Mouse (Mus musculus) embryonic facial prominence, embryonic 12.5 days (tissue): ENCODE data around the gene Ssx2ip. TPM values are rescaled to one million over a fixed set of nuclear protein-coding genes. Genes with fewer than 3 reads are reported as not detected.

Experiments used
- ATAC-seq: fragments of 200-750 bp; cut with Nextera tagmentation; 2 replicates; pipeline ENCODE4 v1.8.0; 2017; ENCODE audit not compliant: insufficient number of reproducible peaks, insufficient read depth, low FRiP score, low TSS enrichment
- H3K27ac ChIP-seq: fragments of 300-500 bp; sonication (generic); 2 replicates; pipeline ENCODE4 v1.5.1; 2016; ENCODE audit warnings: mild to moderate bottlenecking
- H3K27me3 ChIP-seq: fragments of 300-500 bp; sonication (generic); 2 replicates; pipeline ENCODE4 v1.6.1; 2016; ENCODE audit warnings: mild to moderate bottlenecking, moderate library complexity
- H3K36me3 ChIP-seq: fragments of 300-500 bp; sonication (generic); 2 replicates; pipeline ENCODE4 v1.6.1; 2016; ENCODE audit warnings: mild to moderate bottlenecking
- H3K4me1 ChIP-seq: fragments of 300-500 bp; sonication (generic); 2 replicates; pipeline ENCODE4 v1.6.1; 2016
- H3K4me2 ChIP-seq: fragments of 300-500 bp; sonication (generic); replicated peaks from 2 replicates; pipeline ENCODE4 v1.6.1; 2016; ENCODE audit warnings: mild to moderate bottlenecking, moderate library complexity
- H3K4me3 ChIP-seq: fragments of 300-500 bp; sonication (generic); 2 replicates; pipeline ENCODE4 v1.5.1; 2016; ENCODE audit warnings: mild to moderate bottlenecking
- H3K9ac ChIP-seq: fragments of 300-500 bp; sonication (generic); 2 replicates; pipeline ENCODE4 v1.6.1; 2016; ENCODE audit warnings: mild to moderate bottlenecking, moderate library complexity
- H3K9me3 ChIP-seq: fragments of 300-500 bp; sonication (generic); 2 replicates; pipeline ENCODE4 v1.6.1; 2016; ENCODE audit warnings: mild to moderate bottlenecking, moderate library complexity
- WGBS: fragments of 180-500 bp; shearing (Covaris S2); methylation state at CpG from one replicate; pipeline ENCODE4 v1.1.7; 2016; 5-methylcytosine and 5-hydroxymethylcytosine counted together
- polyA plus RNA-seq: library from polyadenylated mRNA; unstranded; fragments of >200 nt; fragmentation: Nextera tagmentation; extraction: Ambion mirVana; gene quantifications from 2 replicates; pipeline ENCODE4 v1.2.1, GENCODE M21; 2016

The Ssx2ip gene
- polyA plus RNA-seq, 1 experiment from 2014 or later = 29.8 TPM

DNA sequence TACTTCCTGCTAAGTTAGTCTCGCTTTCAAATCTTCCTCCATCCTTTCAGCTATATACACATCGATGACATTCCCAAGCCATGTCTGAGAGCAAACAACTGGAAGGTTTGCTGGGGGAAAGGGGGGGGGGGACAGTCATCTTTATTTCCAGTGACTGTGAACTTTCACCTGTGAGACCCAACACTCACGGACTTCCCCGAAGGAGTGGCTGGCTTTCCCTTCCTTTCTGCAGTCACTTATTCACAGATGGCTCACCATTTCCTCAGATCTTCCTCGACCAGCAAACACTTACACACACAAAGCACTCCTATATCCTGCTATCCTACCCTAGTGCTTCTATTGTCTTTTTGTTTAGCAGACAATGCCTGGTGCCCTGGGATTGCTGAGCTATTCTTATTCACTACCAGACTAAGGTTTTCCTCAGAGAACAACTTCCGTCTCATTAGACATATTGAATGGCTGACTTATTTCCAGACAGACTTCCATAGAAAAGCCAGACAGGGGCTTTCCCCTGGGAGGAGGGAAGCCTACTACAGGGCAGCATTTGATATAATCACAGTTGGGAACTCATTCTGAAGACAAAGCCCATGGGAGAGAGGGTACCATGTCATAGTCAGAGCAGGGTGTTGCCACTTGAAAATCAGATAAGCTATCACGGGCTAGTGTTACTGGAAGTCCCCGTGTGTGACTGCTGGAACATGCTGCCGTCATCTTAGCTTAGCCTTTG is 24.5 kb upstream of the Ssx2ip start:
- ATAC-seq = peak; percentile 52; the same call in 1 of the 2 replicates
- no peak overlapping the region for H3K4me2 ChIP-seq
- WGBS = 63% methylated on average over 9 of the region's 9 CpGs
- H3K4me3 ChIP-seq = no peak overlapping the region
- no peak overlapping the region for H3K9ac ChIP-seq
- H3K4me1 ChIP-seq = no peaks in the 10 kb centered on the region
- H3K9me3 ChIP-seq = no peaks in the 10 kb centered on the region
- H3K27ac ChIP-seq = no peak overlapping the region
- no peaks in the 10 kb centered on the region for H3K27me3 ChIP-seq
- no peaks in the 10 kb centered on the region for H3K36me3 ChIP-seq

DNA sequence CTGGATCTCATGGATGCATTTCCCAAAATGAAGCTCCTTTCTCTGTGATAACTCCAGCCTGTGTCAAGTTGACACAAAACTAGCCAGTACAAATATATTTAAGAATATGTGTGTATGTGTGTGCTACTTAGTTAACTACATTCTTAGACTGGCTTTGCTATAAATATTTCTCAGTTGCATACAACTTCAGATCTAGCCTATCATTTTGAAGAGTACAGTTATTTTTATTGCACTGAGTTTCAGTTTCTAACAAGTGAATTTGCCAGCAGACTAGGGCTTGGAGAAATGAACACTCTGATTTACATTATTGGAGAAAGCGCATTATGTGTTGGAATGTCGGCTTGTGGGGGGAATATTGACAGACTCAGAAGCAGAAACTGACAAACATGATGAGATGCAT is 23.6 kb upstream of the Ssx2ip start:
- Histone ChIP-seq H3K36me3 (no peaks in the 10 kb centered on the region), H3K9me3 (no peaks in the 10 kb centered on the region), H3K4me1 (no peaks in the 10 kb centered on the region), H3K4me3 (no peak overlapping the region), H3K9ac (no peak overlapping the region), H3K27me3 (no peaks in the 10 kb centered on the region), H3K4me2 (no peak overlapping the region), H3K27ac (no peak overlapping the region)
- 91% methylated on average over 2 of the region's 2 CpGs for WGBS
- ATAC-seq = no peak

DNA sequence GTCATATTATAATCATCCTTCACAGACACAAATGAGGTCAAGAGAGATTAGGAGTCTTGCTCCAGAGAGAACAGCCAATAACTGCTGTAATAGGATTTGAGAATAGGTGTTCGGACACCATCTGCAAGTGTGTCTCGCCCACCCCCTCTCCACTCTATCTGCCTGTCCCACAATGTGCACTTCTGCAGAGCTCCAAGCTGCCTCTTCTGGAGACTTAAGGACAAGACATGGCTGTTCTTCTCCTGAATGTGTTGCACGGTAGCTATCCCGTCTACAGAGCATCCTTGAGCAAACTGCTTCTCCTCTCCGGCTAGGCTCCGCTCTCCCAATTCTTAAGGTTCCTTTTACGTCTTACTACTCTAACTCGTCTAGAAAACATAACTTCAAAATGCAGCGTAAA is 23.0 kb upstream of the Ssx2ip start:
- 88% methylated on average over 9 of the region's 9 CpGs for WGBS

DNA sequence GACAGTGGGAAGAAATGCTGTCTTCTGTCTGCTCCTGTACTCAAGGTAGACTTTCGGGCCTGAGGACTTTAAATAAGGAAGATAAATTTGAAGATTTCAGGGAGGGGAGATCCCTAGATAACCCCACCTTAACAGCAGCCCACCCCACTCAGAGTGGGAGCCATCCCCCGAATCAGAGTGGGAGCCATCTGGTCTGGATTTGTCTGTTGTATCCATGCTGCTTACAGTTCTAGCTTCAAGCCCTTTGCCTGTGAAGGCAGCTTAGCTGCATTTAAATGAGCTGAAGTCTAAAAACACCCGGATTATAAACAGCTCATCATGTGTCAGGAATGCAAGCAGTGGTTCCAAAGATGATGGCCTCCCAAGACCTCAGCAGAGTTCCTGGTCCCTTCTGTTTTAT is 17.6 kb upstream of the Ssx2ip start:
- Histone ChIP-seq H3K27me3 (no peaks in the 10 kb centered on the region), H3K4me2 (no peak overlapping the region), H3K9me3 (no peaks in the 10 kb centered on the region), H3K36me3 (no peaks in the 10 kb centered on the region), H3K4me3 (no peak overlapping the region), H3K27ac (no peak overlapping the region), H3K4me1 (no peaks in the 10 kb centered on the region), H3K9ac (no peak overlapping the region)
- no peak for ATAC-seq
- WGBS = 61% methylated on average over 3 of the region's 3 CpGs

More for the DNA sequence above, 23.0 kb upstream of the Ssx2ip start:
- H3K27ac ChIP-seq = no peak overlapping the region
- H3K4me3 ChIP-seq = no peak overlapping the region
- H3K4me2 ChIP-seq = no peak overlapping the region
- ATAC-seq = no peak
- H3K9ac ChIP-seq = no peak overlapping the region
- no peaks in the 10 kb centered on the region for H3K36me3 ChIP-seq
- no peaks in the 10 kb centered on the region for H3K4me1 ChIP-seq
- H3K27me3 ChIP-seq = no peaks in the 10 kb centered on the region
- no peaks in the 10 kb centered on the region for H3K9me3 ChIP-seq

DNA sequence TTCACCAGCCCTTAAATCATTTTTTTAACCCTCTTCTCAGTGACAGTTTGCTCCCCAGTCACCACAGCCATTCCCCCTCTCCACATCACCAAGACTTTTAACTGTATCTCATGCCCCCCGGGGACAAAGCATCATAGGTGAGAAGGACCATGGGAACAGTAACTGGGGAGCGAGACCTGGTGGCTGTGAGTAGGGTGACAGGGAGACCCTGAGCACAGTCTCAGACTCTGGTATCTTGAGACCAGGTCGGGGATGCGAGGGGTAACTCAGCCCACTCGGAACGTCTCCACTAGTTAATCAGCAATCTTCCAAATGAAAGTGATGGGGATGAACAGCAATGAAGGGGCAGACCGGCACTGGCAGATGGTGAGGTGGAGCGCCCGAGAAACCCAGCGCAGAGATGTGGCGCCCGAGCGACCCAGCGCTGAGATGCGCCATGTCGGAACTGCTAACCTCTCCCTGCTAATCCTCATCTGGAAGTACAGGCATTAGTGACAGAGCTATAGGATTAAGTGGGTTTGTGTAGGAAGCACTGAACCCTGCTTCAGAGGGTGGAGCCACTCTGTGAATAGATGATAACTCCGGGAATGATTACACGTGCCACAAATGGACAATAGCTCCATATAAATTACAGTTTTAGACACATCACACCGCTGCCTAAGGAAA is 11.7 kb upstream of the Ssx2ip start:
- H3K4me1 ChIP-seq = peaks cover 6% of the 10 kb centered on the region; the same call in 1 of the 2 replicates
- H3K36me3 ChIP-seq = no peaks in the 10 kb centered on the region
- ATAC-seq = no peak
- H3K9me3 ChIP-seq = no peaks in the 10 kb centered on the region
- no peak overlapping the region for H3K9ac ChIP-seq
- 81% methylated on average over 19 of the region's 19 CpGs for WGBS
- H3K4me2 ChIP-seq = peak overlapping the region; percentile 21
- no peak overlapping the region; the same call in 1 of the 2 replicates for H3K4me3 ChIP-seq
- H3K27ac ChIP-seq = no peak overlapping the region
- no peaks in the 10 kb centered on the region for H3K27me3 ChIP-seq

DNA sequence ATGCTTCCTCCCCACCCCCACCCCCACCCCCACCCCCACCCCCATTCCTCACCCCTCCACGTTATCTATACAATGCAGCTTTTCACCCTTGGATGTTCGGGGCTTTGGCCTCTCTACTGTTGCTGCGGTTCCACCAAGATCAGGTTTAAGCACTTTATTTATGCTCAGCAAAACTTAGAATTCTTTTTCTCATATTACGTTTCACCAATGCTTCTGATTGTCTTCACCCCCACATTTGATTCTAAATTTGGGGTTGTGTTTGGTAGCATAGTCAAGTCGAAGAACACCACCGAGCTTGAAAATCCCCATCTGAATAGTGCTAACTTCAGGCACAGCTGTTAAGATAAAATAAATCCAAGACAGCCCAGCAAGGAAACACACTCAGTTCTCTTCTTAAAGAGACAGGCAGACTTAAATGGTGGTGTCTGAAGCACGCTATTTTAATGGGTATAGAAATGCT is 10.8 kb upstream of the Ssx2ip start:
- peak overlapping the region; percentile 26; the same call in 1 of the 2 replicates for H3K4me2 ChIP-seq

DNA sequence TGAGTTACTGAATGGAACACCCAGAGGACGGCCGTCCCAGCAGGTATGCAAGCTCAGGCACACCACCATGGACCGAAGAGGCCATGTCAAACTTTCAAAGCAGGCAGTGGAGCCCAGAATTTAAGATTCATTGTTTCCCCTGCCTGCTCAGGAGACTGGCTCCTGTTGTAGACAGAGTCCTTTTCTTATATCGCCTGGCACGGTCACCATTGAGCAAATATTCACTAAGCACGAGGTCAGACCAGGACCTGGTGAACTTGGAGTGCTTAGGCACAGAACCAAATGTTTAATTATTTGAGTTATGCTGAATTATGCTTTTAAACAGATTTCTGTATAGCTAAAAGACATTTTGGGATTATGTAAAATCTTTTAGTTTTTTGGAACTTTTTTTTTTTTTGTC is 8.2 kb upstream of the Ssx2ip start:
- H3K9me3 ChIP-seq = no peaks in the 10 kb centered on the region
- 76% methylated on average over 6 of the region's 6 CpGs for WGBS
- H3K9ac ChIP-seq = no peak overlapping the region
- no peak overlapping the region for H3K4me2 ChIP-seq
- H3K36me3 ChIP-seq = no peaks in the 10 kb centered on the region
- H3K4me3 ChIP-seq = no peak overlapping the region
- H3K27me3 ChIP-seq = no peaks in the 10 kb centered on the region
- H3K27ac ChIP-seq = no peak overlapping the region
- no peak for ATAC-seq
- peaks cover 6% of the 10 kb centered on the region; the same call in 1 of the 2 replicates for H3K4me1 ChIP-seq

More for the DNA sequence above, 10.8 kb upstream of the Ssx2ip start:
- H3K9me3 ChIP-seq = no peaks in the 10 kb centered on the region
- peaks cover 6% of the 10 kb centered on the region; the same call in 1 of the 2 replicates for H3K4me1 ChIP-seq
- no peak overlapping the region for H3K27ac ChIP-seq
- H3K36me3 ChIP-seq = no peaks in the 10 kb centered on the region
- 17% methylated on average over 7 of the region's 7 CpGs for WGBS
- no peak overlapping the region for H3K4me3 ChIP-seq
- no peaks in the 10 kb centered on the region for H3K27me3 ChIP-seq
- no peak for ATAC-seq
- H3K9ac ChIP-seq = no peak overlapping the region

DNA sequence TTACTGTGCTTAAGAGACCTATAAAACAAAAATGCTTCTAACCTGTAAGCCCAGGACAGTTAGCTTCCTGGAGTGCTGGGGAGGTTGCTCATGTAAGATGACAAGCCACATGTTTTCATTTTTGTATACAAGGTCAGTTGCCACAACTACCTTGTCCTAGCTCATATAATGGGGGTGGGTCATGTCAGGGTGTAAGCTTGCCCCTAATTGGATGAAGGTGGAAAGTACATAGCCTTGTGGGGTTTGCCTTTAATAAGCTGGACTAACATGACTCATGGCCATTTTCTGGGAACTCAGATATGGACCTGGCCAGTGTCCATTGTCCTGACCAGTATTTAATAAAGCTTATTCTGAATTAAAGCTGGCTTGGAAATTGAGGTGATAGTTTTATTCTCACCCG is 7.5 kb upstream of the Ssx2ip start:
- H3K36me3 ChIP-seq = no peaks in the 10 kb centered on the region
- H3K9ac ChIP-seq = no peak overlapping the region
- H3K9me3 ChIP-seq = no peaks in the 10 kb centered on the region
- H3K4me3 ChIP-seq = no peak overlapping the region
- peaks cover 6% of the 10 kb centered on the region; the same call in 1 of the 2 replicates for H3K4me1 ChIP-seq
- 82% methylated on average over 1 of the region's 1 CpGs for WGBS
- no peaks in the 10 kb centered on the region for H3K27me3 ChIP-seq
- no peak for ATAC-seq
- H3K27ac ChIP-seq = no peak overlapping the region
- H3K4me2 ChIP-seq = no peak overlapping the region

DNA sequence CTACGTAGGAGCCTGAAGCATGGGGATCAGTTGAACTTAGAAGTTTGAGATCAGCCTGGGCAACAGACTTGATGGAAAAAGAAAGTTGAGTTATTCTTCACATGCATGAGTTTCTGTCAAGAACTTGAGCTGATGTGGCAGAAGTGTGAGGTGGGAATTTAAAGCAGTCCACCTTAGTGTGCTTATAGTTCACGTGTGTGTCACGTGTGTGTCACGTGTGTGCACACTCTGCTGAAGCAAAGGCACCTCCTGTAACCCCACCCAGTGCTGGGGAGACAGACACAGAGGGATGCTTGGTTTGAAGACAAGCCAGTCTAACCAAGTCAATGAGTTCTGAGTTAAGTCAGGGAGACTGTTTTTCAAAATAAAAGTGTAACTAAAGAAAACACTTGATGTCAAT is 6.6 kb upstream of the Ssx2ip start:
- Histone ChIP-seq H3K9me3 (no peaks in the 10 kb centered on the region), H3K4me3 (no peak overlapping the region), H3K4me2 (no peak overlapping the region), H3K36me3 (no peaks in the 10 kb centered on the region), H3K27me3 (no peaks in the 10 kb centered on the region), H3K27ac (no peak overlapping the region), H3K4me1 (peaks cover 6% of the 10 kb centered on the region; the same call in 1 of the 2 replicates), H3K9ac (no peak overlapping the region)
- ATAC-seq = no peak
- 88% methylated on average over 4 of the region's 4 CpGs for WGBS

DNA sequence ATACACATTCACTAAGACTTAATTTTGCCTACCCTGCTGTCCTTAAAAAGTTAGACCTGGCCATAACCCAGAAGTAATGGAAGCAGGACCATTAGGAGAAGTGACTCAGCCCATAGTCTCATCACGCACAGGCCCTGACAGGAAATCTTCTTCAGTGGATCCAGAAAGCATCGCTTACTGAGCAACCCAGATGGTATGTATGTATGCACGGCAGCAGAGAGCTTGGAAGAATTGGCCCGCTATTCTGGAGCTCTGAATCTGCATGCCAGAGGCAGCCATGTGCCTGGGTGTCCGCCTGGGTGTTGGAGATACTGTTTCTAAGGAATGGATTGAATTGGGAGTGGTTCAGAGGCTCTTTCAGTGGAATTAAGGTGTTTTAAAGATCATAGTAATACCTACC is 5.2 kb upstream of the Ssx2ip start:
- Histone ChIP-seq H3K9me3 (peaks cover 4% of the 10 kb centered on the region; the same call in 1 of the 2 replicates), H3K9ac (no peak overlapping the region), H3K27me3 (no peaks in the 10 kb centered on the region), H3K36me3 (no peaks in the 10 kb centered on the region), H3K4me2 (no peak overlapping the region), H3K4me1 (no peaks in the 10 kb centered on the region), H3K27ac (no peak overlapping the region), H3K4me3 (no peak overlapping the region)
- WGBS = 85% methylated on average over 5 of the region's 5 CpGs
- ATAC-seq = no peak

DNA sequence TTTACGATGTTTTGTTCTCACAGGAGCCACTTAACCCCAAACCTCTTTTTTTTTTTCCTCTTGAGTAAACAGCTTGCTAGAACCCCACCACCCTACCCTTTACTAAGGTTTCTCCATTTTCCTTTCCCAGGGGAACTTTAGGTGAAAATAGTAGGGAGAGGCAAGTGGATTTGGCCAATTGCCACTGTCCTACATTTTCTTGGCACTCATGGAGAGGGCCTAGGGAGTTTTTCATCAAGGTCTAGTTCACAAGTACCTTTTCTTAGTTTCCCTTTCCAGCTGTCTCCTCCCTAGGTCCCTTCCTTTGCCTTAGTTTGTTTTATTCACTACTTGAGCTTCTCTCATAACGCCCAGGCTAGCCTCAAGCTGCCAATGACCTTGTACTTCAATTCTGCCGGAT is 672 bp upstream of the Ssx2ip start:
- Histone ChIP-seq H3K4me2 (peak overlapping the region; percentile 77), H3K27ac (no peak overlapping the region), H3K9ac (peak overlapping the region; percentile 87; the same call in 1 of the 2 replicates), H3K9me3 (peaks cover 4% of the 10 kb centered on the region; the same call in 1 of the 2 replicates), H3K4me1 (peaks cover 16% of the 10 kb centered on the region; the same call in 1 of the 2 replicates), H3K4me3 (peak overlapping the region; percentile 83), H3K27me3 (no peaks in the 10 kb centered on the region), H3K36me3 (no peaks in the 10 kb centered on the region)
- 43% methylated on average over 3 of the region's 3 CpGs for WGBS
- ATAC-seq = no peak
